Mouse (Mus musculus): ENCODE data around the gene Pdzph1.

Pdzph1 gene

DNA sequence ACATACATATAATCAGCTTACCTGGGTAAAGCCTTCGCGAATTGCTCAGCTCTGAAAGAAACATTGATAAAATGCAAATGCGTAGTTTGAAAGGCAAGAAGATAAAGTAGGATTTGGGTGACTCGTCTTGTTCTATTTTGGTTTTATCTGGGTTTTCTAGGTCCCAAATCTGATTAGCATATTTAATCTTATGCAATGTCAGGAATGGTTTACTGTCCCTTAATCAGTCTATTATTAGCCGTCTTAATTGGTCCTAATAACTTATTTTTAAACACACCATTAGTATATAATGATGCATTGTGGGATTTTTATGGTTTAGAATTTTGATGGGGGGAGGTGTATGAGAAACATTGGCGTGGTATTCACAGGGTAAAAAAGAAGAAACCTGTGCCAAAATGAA is at the start of gene Pdzph1:
Gene Pdzph1, minus strand, starts transcription at position 101 of the 400 bp plus-strand sequence.
- 75% methylated on average over 6 of the region's 6 CpGs for WGBS

DNA sequence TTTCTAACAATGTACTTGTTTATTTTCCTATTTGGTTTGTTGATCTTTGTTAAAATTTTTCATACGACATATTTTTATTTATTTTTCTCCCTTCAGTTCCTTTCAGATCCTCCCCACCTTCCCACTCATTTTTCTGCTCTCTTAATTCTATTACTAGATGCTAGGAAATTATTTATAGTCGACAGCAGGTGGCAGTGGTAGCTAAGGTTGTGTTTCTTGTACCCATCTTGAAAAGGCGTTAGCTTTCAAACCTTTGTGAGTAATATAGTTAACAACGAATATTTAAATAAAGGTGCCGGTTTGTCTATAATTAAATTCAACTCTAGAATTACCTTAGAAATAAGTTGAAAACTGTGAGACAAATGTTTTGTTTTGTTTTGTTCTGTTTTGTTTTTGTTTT is 48.6 kb upstream of the Pdzph1 start:
- 17% methylated on average over 5 of the region's 5 CpGs for WGBS

- 96% methylated on average over 3 of the region's 3 CpGs for WGBS
These were observed 42.3 kb upstream of the Pdzph1 start for GRCm38 (mm10) chr17:59033445-59033844.

GRCm38 (mm10) chr17:59026336-59026735 is 35.2 kb upstream of the Pdzph1 start:
- 83% methylated on average over 3 of the region's 3 CpGs for WGBS

DNA sequence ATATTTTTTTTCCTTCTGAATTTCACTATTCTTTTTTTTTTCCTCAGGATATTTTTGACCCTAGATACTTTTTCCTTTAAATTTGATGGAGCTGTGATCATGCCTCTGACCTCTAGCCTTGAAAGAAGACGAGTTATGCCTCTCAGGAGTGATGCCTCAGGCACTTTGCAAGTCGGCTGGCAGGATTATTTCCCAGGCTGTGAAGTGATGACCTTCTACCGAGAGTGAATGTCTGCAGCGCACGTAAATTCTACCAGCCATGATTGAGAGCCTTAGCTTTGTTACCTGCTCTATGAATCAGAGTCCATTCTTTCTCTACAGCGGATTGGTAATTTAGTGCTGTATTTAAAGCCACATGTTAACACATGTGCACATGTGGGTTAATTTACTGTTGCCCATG is 33.3 kb upstream of the Pdzph1 start:
- 54% methylated on average over 6 of the region's 6 CpGs for WGBS

DNA sequence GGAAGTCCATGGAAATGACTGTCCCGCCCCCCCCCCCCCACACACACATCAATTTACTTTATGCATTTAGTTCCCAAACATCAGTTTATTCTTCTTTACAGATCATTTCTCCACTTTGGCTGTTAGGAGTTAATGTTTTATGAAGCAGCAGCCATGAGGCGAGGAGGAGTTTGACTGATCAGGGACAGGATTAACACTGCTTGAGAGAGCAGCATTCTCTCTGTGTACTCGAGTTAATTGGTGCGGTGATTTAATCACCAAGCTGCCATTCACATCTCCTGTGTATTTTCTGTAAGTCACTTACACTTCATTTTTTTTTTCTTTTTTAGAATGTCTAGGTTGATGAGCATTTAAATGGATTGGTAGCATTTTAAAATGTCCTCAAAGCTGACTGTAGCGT is 32.8 kb upstream of the Pdzph1 start:
- WGBS = 32% methylated on average over 5 of the region's 5 CpGs

DNA sequence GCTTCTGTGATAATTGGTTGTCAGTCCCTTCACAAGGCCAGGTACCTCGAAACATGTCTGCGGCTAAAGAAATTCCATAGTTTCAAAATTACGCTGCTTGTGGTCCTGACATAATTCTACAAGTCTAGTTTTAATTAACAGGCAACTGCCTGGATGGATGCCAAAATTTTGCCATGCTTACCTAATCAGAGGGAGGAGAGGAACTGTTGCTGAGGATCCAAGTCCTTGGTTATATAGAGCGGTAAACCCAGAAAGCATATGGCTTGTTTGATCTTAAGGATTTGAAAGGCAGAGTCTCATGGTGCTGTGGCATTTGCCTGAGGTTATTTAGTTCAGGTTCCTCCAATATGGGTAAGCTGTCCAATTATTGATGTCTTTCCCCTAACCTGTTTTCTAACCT is 27.5 kb upstream of the Pdzph1 start:
- WGBS = 85% methylated on average over 4 of the region's 4 CpGs

DNA sequence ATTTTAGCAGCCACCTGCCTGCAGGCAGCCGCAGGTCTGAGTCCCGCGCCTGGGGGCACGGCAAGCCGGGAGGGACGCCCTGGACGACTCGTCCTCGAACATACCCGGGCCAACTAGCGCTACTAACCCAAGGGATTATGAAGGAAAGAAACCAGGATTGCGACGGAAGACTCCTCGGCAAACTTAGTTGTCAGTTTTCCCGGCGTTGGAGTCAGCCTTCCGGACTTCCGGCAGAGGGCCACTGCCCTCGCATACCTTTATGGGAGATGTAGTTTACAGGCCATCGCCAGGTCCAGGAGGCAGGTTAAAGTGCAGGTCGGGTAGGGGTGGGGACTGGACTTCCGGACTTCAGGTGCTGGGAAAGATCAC is 21.9 kb upstream of the Pdzph1 start, which contains the start of gene Nudt12:
Gene Nudt12, minus strand, starts transcription at position 282 of the 369 bp plus-strand sequence.
- 1% methylated on average over 22 of the region's 22 CpGs for WGBS

DNA sequence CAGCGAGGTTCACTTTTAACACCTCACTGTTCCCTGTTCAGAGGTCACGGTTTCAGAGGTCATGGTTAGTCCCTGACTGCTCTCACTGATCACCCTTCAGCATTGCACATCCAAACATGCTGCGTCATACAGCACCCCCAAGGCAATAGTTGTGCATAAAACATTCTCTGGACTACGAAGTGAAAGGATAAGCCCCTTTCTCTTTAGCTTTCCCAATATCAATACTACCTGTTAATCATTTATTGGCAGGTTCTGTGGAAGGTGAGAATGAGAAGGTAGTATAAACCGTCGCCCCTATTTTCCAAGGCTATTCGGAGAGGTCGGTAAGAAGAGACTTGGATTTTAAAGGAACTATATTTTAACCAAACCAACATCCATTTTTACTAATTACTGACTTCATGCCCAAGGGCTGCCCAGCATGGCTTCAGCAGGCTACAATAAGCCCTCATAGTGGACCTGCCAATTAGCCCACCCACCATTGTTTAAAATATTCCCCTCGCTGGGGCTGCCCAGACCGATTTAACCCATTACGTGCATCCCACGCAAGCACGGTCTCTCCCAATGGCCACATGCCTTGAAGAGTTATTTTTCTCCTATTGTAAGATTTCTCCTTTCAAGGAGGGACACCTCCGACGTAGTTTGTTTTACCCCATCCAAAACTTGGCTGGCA is 21.4 kb upstream of the Pdzph1 start:
- 4% methylated on average over 15 of the region's 15 CpGs for WGBS

DNA sequence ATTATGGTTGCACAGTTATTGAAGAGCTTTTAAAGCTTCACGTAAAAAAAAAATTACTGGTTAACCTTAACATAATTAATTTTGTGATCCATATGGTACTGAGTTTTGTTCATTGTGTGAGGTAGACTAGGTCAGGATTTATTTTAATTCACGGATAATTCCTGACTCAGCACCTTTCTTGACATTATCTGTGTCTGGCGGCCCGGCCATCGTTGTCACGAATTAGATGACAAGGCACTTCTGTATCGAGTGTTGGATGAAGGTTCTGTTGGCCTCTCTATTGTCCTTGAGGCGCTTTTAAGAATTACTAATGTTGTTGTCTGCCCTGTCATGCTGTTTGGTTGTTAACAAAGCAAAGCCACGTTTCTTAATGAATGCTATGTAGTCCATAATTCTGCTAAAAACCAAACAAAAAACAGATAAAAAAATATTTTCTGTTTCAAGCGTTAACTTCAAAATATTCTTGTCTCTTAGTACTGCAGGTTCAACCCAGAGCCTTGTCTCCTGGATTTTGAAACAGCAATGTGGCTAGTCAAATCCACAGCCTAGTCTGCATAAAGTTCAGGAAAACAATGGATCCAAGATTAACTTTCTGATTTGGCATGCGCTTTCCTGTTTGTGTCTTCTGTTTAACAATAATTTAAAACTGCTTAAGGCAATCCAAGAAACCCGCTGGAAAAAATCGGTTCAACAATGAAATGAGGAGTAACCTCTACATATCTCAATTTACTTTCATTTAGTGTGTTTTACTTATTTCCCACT is 20.6 kb upstream of the Pdzph1 start:
- WGBS = 62% methylated on average over 13 of the region's 13 CpGs

DNA sequence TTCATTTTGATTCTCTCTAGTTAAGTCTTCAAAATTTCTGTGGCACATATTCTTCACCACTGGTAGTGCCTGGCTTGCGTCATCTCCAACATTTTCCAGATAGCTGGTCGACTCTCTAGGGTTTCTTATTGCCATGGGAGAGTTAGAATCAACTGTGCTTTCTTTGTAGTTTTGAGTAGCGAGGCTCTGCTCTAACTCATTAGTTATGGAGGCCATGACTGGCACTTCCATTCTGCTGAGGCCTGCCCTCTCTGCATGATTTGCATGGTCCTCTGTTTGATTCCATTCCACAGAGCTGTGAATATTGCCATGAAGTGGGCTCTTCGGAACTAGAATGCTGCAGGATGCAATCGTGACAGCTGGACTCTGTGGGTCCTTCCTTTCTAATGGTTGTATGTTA is 17.9 kb downstream of the Pdzph1 start:
- 71% methylated on average over 5 of the region's 5 CpGs for WGBS

GRCm38 (mm10) chr17:58959905-58960304 is 31.3 kb downstream of the Pdzph1 start:
- 39% methylated on average over 3 of the region's 3 CpGs for WGBS

GRCm38 (mm10) chr17:58957055-58957454 is 34.1 kb downstream of the Pdzph1 start:
- 88% methylated on average over 1 of the region's 1 CpGs for WGBS

- 78% methylated on average over 10 of the region's 10 CpGs for WGBS
These were observed 48.0 kb downstream of the Pdzph1 start for GRCm38 (mm10) chr17:58943015-58943822.

DNA sequence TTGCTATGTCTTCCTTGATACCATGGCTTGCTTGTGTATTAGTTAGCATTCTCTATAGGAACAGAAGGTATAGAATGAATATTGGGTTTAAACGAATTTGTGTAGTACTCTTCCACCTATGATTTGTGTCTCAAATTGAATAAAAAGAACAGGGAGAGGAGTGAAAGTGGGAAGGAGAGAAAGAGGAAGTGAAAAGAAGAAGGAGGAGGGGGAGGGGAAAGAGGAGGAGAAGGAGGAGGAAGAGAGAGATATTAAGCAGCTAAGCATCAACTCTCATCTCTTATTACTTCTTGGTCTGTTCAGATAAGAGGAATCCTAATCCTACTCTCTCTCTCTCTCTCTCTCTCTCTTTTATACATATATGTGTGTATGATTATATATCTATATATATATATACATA is 52.6 kb downstream of the Pdzph1 start:
- 89% methylated on average over 1 of the region's 1 CpGs for WGBS

GRCm38 (mm10) chr17:58937533-58937932 is 53.6 kb downstream of the Pdzph1 start:
- WGBS = 23% methylated on average over 4 of the region's 4 CpGs

GRCm38 (mm10) chr17:58932983-58933280 is 58.2 kb downstream of the Pdzph1 start:
- WGBS = 67% methylated on average over 1 of the region's 1 CpGs

DNA sequence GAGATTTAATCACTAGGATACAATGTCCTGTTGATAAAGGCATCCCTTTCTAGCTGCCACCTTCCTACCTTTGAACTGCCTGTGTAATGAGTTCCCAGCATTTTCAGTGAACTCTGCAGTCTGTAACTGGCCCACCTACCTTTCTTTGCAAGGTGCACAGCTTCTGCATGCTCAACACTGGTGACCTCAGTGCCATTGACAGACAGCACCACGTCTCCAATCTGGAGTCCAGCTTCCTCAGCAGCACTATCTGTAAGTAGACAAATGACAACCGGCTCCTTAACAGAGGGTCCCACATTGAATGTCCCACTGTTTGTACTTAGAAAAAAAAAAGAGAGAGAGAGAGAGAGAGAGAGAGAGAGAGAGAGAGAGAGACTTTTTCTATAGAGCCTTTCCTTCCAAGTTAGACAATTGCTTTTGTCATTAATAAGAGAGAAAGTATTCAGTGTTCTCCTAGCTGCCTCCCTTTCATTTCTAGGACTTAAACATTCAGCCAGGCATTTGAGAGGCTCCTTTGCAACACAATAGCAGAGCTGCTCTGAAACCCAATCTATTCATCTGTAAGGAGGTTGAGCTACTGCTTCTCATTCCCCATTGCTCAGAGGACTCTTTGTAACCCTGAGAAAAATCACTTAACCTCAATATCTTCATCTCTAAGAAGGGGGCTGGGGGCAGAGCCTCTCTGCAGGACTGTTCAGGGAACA is 58.7 kb downstream of the Pdzph1 start:
- 25% methylated on average over 2 of the region's 2 CpGs for WGBS

- 84% methylated on average over 10 of the region's 10 CpGs for WGBS
These were observed 66.2 kb downstream of the Pdzph1 start for GRCm38 (mm10) chr17:58924754-58925546.

- 86% methylated on average over 11 of the region's 11 CpGs for WGBS
These were observed 67.2 kb downstream of the Pdzph1 start for GRCm38 (mm10) chr17:58923901-58924476.

Measured in cerebral cortex, adult 2 months (tissue).